19 mouse cellular contexts compared by ENCODE assay signal in the genomic region with DNA sequence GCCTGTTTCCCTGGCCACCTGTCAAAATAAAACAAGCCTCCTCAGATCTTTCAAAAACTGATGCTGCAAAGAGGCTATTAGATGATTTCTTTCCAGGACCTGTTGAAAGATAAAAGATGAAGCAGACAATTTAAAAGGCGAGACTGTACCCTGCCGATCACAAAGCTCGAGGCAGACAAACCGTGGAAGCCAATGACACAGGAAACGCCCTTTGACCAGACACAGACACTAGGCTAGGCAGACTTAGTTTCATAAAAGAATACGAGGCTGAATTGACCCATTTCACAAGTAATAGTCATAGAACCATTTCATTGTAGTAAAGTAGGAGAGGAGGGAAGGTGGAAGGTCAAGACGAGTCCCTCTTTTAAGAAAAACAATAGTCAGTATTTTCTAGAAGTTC. TPM values are rescaled to one million over a fixed set of nuclear protein-coding genes. Genes with fewer than 3 reads are reported as not detected.
A peak's percentile ranks its signal among the peaks of the same experiment; 100 is the strongest.
DNase-seq lines count a peak whose midpoint lies in the region; ATAC-seq and TF ChIP-seq lines count a peak whose summit lies in the region.
"Had no signal": no experiment of that assay in that cellular context is flagged by ENCODE, and none has a peak within 500 bp of the region (broad histone marks: within the 10 kb centered on the region; RNA-seq: fewer than 3 reads in every experiment).

No protein-coding gene starts in this region.

- no peak overlapping the region for H3K4me2 ChIP-seq in kidney, embryonic 16.5 days (replicated peaks; ENCODE audit: low read depth, low read length)
- H3K4me2 ChIP-seq in liver, embryonic 13.5 days: 0 out of 2 replicates have a peak overlapping the region, but pooled peaks have one; percentile 17
- peak overlapping the region; percentile 23 for H3K4me2 ChIP-seq in liver, embryonic 15.5 days
- H3K4me2 ChIP-seq: embryonic facial prominence, embryonic 12.5 days; forebrain, embryonic 15.5 days; hindbrain, embryonic 12.5 days had no signal

- WGBS in kidney, embryonic 16.5 days: 61% methylated on average over 7 of the region's 7 CpGs
- WGBS in liver, embryonic 13.5 days (ENCODE audit: insufficient replicate concordance): 40% methylated on average over 7 of the region's 7 CpGs
- WGBS in liver, embryonic 15.5 days (ENCODE audit: insufficient replicate concordance): 44% methylated on average over 7 of the region's 7 CpGs
- 36% methylated on average over 7 of the region's 7 CpGs for WGBS in small intestine, adult 2 months

- no peaks in the 10 kb centered on the region for H3K36me3 ChIP-seq in kidney, embryonic 16.5 days (ENCODE audit: insufficient read depth, low read length)
- no peaks in the 10 kb centered on the region for H3K36me3 ChIP-seq in liver, embryonic 13.5 days
- no peaks in the 10 kb centered on the region for H3K36me3 ChIP-seq in liver, embryonic 15.5 days (replicated peaks)
- H3K36me3 ChIP-seq in small intestine, adult 2 months (ENCODE audit: control insufficient read depth, insufficient read depth, low read length): no peaks in the 10 kb centered on the region
- H3K36me3 ChIP-seq: embryonic facial prominence, embryonic 12.5 days; forebrain, embryonic 15.5 days; heart, embryonic 10.5 days; hindbrain, embryonic 12.5 days had no signal

- peak overlapping the region; percentile 75; the same call in 1 of the 2 replicates for H3K27ac ChIP-seq in kidney, embryonic 16.5 days (ENCODE audit: low read length)
- no peak overlapping the region for H3K27ac ChIP-seq in liver, embryonic 13.5 days
- no peak overlapping the region for H3K27ac ChIP-seq in liver, embryonic 15.5 days (replicated peaks)
- H3K27ac ChIP-seq in small intestine, adult 2 months (ENCODE audit: insufficient read depth, low read depth, low read length): peak overlapping the region; percentile 95
- H3K27ac ChIP-seq: embryonic facial prominence, embryonic 12.5 days; forebrain, embryonic 15.5 days; heart, embryonic 10.5 days; hindbrain, embryonic 12.5 days had no signal

- no peak for DNase-seq in kidney, postnatal 14 days
- no peak for DNase-seq in liver, embryonic 13.5 days
- no peak for DNase-seq in spleen, postnatal 4 days (ENCODE audit: low spot score in 2 of 2)
- no peak for DNase-seq in c-Kit-positive CD71-positive TER-119-positive erythroid progenitor cells, embryonic 14.5 days (ENCODE audit: low spot score)
- DNase-seq: adrenal gland, adult 8-10 months; adrenal gland, postnatal 36 days; cerebellum, adult 11 months; cerebellum, adult 8-10 months; cerebellum, postnatal 25 days; heart, adult 18-20 months; heart, postnatal 10 days; heart, postnatal 4 days had no signal

- TF ChIP-seq POLR2A in small intestine, adult 2 months (IDR thresholded peaks at IDR 0.05; ENCODE audit: low read depth, low read length): no peak

- no peak for ATAC-seq in kidney, embryonic 16.5 days (ENCODE audit: low FRiP score, low TSS enrichment)
- no peak for ATAC-seq in liver, embryonic 13.5 days (ENCODE audit: low read depth)
- no peak for ATAC-seq in liver, embryonic 15.5 days (ENCODE audit: insufficient read depth)
- ATAC-seq: forebrain, embryonic 15.5 days had no signal

- no peak overlapping the region for H3K4me3 ChIP-seq in kidney, embryonic 16.5 days (ENCODE audit: low read length)
- H3K4me3 ChIP-seq in liver, embryonic 13.5 days (replicated peaks): no peak overlapping the region
- no peak overlapping the region for H3K4me3 ChIP-seq in liver, embryonic 15.5 days (replicated peaks)
- H3K4me3 ChIP-seq in small intestine, adult 2 months (ENCODE audit: low read depth, low read length): peak overlapping the region; percentile 16; the same call in 1 of the 2 replicates
- H3K4me3 ChIP-seq: embryonic facial prominence, embryonic 12.5 days; forebrain, embryonic 15.5 days; heart, embryonic 10.5 days; hindbrain, embryonic 12.5 days had no signal

- H3K4me1 ChIP-seq in kidney, embryonic 16.5 days (ENCODE audit: insufficient read depth, low read length): peaks cover 4% of the 10 kb centered on the region; the same call in 1 of the 2 replicates
- H3K4me1 ChIP-seq in liver, embryonic 13.5 days (replicated peaks): peaks cover 34% of the 10 kb centered on the region
- H3K4me1 ChIP-seq in liver, embryonic 15.5 days (replicated peaks): peaks cover 20% of the 10 kb centered on the region; the same call in 1 of the 2 replicates
- H3K4me1 ChIP-seq in small intestine, adult 2 months (ENCODE audit: control insufficient read depth, insufficient read depth, insufficient read length, low read length): peaks cover 5% of the 10 kb centered on the region; the same call in 1 of the 2 replicates
- H3K4me1 ChIP-seq: embryonic facial prominence, embryonic 12.5 days; forebrain, embryonic 15.5 days; heart, embryonic 10.5 days; hindbrain, embryonic 12.5 days had no signal

- H3K9ac ChIP-seq in kidney, embryonic 16.5 days (replicated peaks; ENCODE audit: low read length): no peak overlapping the region
- H3K9ac ChIP-seq in liver, embryonic 13.5 days: no peak overlapping the region
- H3K9ac ChIP-seq in liver, embryonic 15.5 days: no peak overlapping the region
- H3K9ac ChIP-seq: embryonic facial prominence, embryonic 12.5 days; forebrain, embryonic 15.5 days; hindbrain, embryonic 12.5 days had no signal

- peaks cover 10% of the 10 kb centered on the region; the same call in 1 of the 2 replicates for H3K27me3 ChIP-seq in kidney, embryonic 16.5 days (ENCODE audit: insufficient read depth, low read length)
- H3K27me3 ChIP-seq in liver, embryonic 13.5 days: no peaks in the 10 kb centered on the region
- H3K27me3 ChIP-seq in liver, embryonic 15.5 days: no peaks in the 10 kb centered on the region
- no peaks in the 10 kb centered on the region for H3K27me3 ChIP-seq in small intestine, adult 2 months (ENCODE audit: control insufficient read depth, insufficient read depth, low read length)
- H3K27me3 ChIP-seq: embryonic facial prominence, embryonic 12.5 days; forebrain, embryonic 15.5 days; hindbrain, embryonic 12.5 days had no signal

- no peak for TF ChIP-seq CTCF in small intestine, adult 2 months (IDR thresholded peaks at IDR 0.05; ENCODE audit: extremely low read depth, insufficient read length, insufficient replicate concordance, low read depth, low read length)

- 0 out of 2 replicates have a peak, but pooled peaks cover 2% of the 10 kb centered on the region for H3K9me3 ChIP-seq in kidney, embryonic 16.5 days (ENCODE audit: low read length)
- H3K9me3 ChIP-seq in liver, embryonic 13.5 days (replicated peaks): no peaks in the 10 kb centered on the region
- no peaks in the 10 kb centered on the region for H3K9me3 ChIP-seq in liver, embryonic 15.5 days (replicated peaks)
- H3K9me3 ChIP-seq: embryonic facial prominence, embryonic 12.5 days; forebrain, embryonic 15.5 days; heart, embryonic 10.5 days; hindbrain, embryonic 12.5 days had no signal

RNA-seq across cellular contexts. Expression of a gene that starts 20.6 kb away (rescaled TPM):
- 107 TPM in 2 replicates for polyA plus RNA-seq in kidney, embryonic 16.5 days (2015; fragmentation: Nextera tagmentation; extraction: Ambion mirVana)
- polyA plus RNA-seq in liver, embryonic 13.5 days (2015; fragmentation: Nextera tagmentation; extraction: Ambion mirVana): 5.1 and 5.9 TPM in 2 replicates
- polyA plus RNA-seq in liver, embryonic 15.5 days (2015; fragmentation: Nextera tagmentation; extraction: Ambion mirVana): 4.9 and 5.1 TPM in 2 replicates
- 11.1 and 31.0 TPM in 2 replicates for polyA plus RNA-seq in small intestine, adult 2 months (2012; rRNA removed)

Comparison
In these comparisons a context has a peak if more than half of its experiments do, and no peak if none do; other contexts are left out.
1. H3K27ac ChIP-seq: peak in kidney, embryonic 16.5 days (single experiment) and small intestine, adult 2 months (single experiment); none in liver, embryonic 13.5 days (single experiment) and liver, embryonic 15.5 days (single experiment).